Mouse (Mus musculus): ENCODE measurements around the gene Il1f6.
"Not testable (repeated sequence)": the region's sequence is repeated elsewhere in the genome, so short reads cannot be mapped to it uniquely, and the experiment has no call there.

Gene Il1f6

GRCm38 (mm10) chr2:24215118-24215517 is at the start of gene Il1f6:
Gene Il1f6 (plus strand): TSS chr2:24215418.
- in situ Hi-C loops (cut with MboI; ENCODE audit: unreplicated experiment in 2 of 2): no loop called here

DNA sequence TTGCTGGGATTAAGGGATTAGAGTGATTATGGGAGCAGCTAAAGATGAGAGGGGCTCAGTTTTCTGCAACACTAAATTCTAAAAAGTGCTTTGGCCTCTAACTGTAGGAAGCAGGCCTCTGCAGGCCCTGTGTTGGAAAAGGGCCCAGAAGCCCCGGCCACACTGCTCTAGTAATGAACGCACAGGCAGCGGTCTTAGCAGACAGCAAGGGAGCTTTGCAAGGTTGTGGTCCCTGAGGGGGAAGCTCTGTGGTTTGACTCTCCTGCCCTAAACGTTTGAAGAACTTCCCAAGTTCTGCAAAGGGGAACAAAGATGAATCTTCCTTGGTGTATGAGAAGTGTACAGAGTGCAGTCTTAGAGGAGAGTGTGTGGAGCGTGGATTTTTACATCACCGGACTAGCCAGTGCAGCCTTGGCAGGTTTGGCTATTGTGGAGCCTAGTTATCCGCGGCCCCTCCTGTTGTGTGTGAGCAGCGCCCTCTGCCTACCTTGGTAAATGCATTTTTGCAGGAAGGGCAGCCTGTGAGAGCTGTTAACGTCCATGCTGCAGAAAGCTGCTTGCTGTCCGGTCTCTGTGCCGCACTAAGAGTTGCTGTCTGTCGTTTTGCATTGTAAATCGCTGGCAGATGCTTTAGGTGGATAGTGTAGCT is 33.4 kb upstream of the Il1f6 start:
- in situ Hi-C loops (cut with MboI; ENCODE audit: unreplicated experiment in 2 of 2): not testable (repeated sequence)

DNA sequence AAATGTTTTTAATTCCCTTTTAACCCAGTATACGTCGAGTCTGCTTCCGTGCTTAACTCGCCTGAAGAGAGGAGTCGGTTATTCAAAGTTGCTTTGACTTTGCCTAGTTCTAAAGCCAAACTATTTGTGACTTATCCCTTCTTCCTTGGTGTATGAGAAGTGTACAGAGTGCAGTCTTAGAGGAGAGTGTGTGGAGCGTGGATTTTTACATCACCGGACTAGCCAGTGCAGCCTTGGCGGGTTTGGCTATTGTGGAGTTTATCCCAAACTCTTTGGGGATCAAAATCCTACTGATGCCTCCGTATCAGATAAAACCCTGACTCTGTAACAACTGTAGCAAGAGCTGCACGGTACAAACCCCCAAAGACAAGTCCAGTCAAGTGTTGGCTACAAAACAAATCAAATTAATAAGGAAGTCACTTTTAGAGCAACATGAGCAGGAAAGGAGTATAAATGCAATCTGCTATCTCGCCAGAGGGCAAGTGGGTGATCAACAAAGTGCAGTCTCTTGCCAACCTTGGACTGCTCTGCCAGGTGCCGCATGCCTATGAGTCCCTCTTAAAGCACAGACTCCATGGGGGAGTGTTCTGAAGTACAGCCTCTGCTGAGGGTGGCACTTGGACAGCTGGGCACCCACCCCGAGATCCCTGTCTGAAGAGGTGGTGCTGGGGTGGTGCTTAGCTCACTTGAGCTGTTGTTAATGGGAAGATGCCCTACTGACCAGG is 32.6 kb upstream of the Il1f6 start:
- in situ Hi-C loops (cut with MboI; ENCODE audit: unreplicated experiment in 2 of 2): not testable (repeated sequence)

- in situ Hi-C loops (cut with MboI; ENCODE audit: unreplicated experiment in 2 of 2): not testable (repeated sequence)
These were observed 31.1 kb upstream of the Il1f6 start for GRCm38 (mm10) chr2:24184092-24184491.

DNA sequence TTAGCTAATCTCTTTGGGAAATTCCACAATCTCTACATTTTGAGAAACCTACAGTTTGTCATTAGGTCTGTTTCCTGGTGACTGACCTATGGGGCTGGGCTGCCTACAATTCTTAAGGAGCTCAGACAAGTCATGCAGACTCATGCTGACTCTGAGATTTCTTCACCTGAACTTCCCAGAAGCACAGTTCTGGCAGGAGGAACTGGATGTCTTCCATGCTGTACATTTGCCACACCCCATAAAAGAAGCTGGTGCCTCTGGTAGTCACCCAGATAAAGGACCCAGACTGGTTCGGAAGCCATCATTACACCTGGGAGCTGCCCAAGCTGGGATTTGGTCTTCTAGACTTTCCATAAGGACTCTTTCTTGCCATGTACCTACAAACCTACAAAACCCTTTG is 29.0 kb upstream of the Il1f6 start, which contains the start of gene Il1f9:
Gene Il1f9, plus strand, starts transcription at position 301 of the 400 bp plus-strand sequence.
- in situ Hi-C loops (cut with MboI; ENCODE audit: unreplicated experiment in 2 of 2): no loop called here

DNA sequence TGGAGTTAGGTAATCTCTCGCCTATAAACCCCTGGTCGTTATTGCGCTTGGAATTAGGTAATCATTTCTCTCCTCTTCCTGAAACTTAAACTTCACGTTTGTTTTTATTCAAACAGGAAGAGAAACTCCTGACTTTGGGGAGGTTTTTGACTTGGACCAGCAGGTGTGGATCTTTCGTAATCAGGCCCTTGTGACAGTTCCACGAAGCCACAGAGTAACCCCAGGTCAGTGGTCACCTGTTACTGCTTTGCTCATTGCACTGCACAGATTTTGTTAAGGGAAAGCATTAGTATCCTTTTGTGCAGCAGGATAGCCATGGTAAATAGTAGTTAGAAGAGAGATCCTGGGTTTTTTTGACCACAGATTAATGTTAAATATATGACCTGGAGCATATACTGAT is 27.6 kb upstream of the Il1f6 start:
- in situ Hi-C loops (cut with MboI; ENCODE audit: unreplicated experiment in 2 of 2): no loop called here

- in situ Hi-C loops (cut with MboI; ENCODE audit: unreplicated experiment in 2 of 2): no loop called here
These were observed 27.0 kb upstream of the Il1f6 start for GRCm38 (mm10) chr2:24188189-24188588.

- in situ Hi-C loops (cut with MboI; ENCODE audit: unreplicated experiment in 2 of 2): no loop called here
These were observed 12.0 kb downstream of the Il1f6 start for GRCm38 (mm10) chr2:24227191-24227590.

GRCm38 (mm10) chr2:24267503-24267902 is 52.3 kb downstream of the Il1f6 start:
- in situ Hi-C loops (cut with MboI; ENCODE audit: unreplicated experiment in 2 of 2): no loop called here

DNA sequence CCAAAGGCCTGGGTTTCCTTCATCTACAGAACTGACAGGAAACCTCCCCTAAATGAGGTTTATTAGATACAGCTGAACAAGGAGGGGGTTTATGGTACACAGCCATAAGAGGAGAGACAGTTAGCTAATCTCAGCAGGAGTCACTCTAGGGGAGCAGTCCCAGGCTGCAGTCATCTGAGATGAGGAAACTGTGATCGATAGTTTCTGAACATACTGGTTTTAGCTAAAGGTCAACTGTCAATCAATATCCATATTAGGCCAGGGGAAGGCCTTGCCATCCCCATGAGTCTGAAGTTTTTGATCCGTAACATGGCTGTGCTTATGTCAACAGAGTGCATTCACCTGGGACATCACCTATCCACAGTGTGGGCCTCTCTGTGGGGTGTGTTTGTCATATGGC is 58.4 kb downstream of the Il1f6 start:
- in situ Hi-C loops (cut with MboI; ENCODE audit: unreplicated experiment in 2 of 2): no loop called here

DNA sequence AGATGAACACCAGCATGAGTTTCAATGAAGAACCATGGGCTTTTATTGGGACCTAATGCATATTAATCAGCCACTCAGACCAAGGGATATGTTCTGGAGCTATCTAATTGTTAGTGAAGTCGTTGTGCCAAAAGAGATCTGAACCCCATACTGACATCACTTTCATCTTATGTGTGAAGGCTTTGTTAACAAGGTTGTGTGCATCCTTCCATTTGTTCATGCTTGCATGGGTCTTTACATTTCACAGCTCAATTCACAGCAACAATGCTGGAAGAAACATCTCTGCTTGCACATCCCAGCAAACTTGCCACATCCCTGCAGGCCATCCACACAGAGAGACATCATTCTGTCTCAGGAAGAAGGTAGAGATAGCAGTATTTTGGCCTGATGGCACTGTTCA is 59.9 kb downstream of the Il1f6 start:
- in situ Hi-C loops (cut with MboI; ENCODE audit: unreplicated experiment in 2 of 2): no loop called here

Measured in v-Abl transformed pro-B cells (cell line).